Mouse (Mus musculus) forebrain, embryonic 11.5 days (tissue): ENCODE results near the gene Cldn12. TPM values are rescaled to one million over a fixed set of nuclear protein-coding genes. Genes with fewer than 3 reads are reported as not detected.

Experiments used
- ATAC-seq: fragments of 200-750 bp; cut with Nextera tagmentation; replicated peaks from 2 replicates; pipeline ENCODE4 v1.8.0; 2017; ENCODE audit warnings: moderate TSS enrichment; ENCODE audit not compliant: low FRiP score
- DNase-seq: peaks from one replicate; pipeline ENCODE4 v3.0.0-alpha.2; 2017; ENCODE audit warnings: low spot score
- H3K27ac ChIP-seq: fragments of 300-500 bp; sonication (generic); 2 replicates; pipeline ENCODE4 v1.5.1; 2014; ENCODE audit warnings: low read depth, low read length
- H3K27me3 ChIP-seq: fragments of 300-500 bp; sonication (generic); 2 replicates; pipeline ENCODE4 v1.6.1; 2014; ENCODE audit warnings: mild to moderate bottlenecking, low read length, mixed read lengths; ENCODE audit not compliant: control insufficient read depth, insufficient read depth
- H3K36me3 ChIP-seq: fragments of 300-500 bp; sonication (generic); 2 replicates; pipeline ENCODE4 v1.6.1; 2014; ENCODE audit warnings: mild to moderate bottlenecking, low read length, moderate library complexity, mixed read lengths; ENCODE audit not compliant: control insufficient read depth, insufficient read depth
- H3K4me1 ChIP-seq: fragments of 300-500 bp; sonication (generic); replicated peaks from 2 replicates; pipeline ENCODE4 v1.6.1; 2014; ENCODE audit warnings: low read length, mixed read lengths; ENCODE audit not compliant: control insufficient read depth, insufficient read depth
- H3K4me2 ChIP-seq: fragments of 300-500 bp; sonication (generic); 2 replicates; pipeline ENCODE4 v1.6.1; 2014; ENCODE audit warnings: low read depth, mild to moderate bottlenecking, low read length, moderate library complexity, mixed read lengths; ENCODE audit not compliant: severe bottlenecking
- H3K4me3 ChIP-seq: fragments of 300-500 bp; sonication (generic); 2 replicates; pipeline ENCODE4 v1.5.1; 2014; ENCODE audit warnings: low read depth, low read length
- H3K9ac ChIP-seq: fragments of 300-500 bp; sonication (generic); 2 replicates; pipeline ENCODE4 v1.6.1; 2014; ENCODE audit warnings: low read length
- H3K9me3 ChIP-seq: fragments of 300-500 bp; sonication (generic); 2 replicates; pipeline ENCODE4 v1.6.1; 2016; ENCODE audit warnings: low read length, mixed read lengths; ENCODE audit not compliant: control insufficient read depth
- WGBS: fragments of 180-500 bp; shearing (Covaris S2); extraction: QIAGEN DNeasy Blood & Tissue Kit; methylation state at CpG from one replicate; pipeline ENCODE4 v1.1.7; 2014; 5-methylcytosine and 5-hydroxymethylcytosine counted together
- polyA plus RNA-seq: library from polyadenylated mRNA; unstranded; fragments of >200 nt; fragmentation: Nextera tagmentation; extraction: Ambion mirVana; gene quantifications from 2 replicates; pipeline ENCODE4 v1.2.1, GENCODE M21; 2014

The Cldn12 gene
- polyA plus RNA-seq, 1 experiment from 2014 or later: 41.3 TPM

DNA sequence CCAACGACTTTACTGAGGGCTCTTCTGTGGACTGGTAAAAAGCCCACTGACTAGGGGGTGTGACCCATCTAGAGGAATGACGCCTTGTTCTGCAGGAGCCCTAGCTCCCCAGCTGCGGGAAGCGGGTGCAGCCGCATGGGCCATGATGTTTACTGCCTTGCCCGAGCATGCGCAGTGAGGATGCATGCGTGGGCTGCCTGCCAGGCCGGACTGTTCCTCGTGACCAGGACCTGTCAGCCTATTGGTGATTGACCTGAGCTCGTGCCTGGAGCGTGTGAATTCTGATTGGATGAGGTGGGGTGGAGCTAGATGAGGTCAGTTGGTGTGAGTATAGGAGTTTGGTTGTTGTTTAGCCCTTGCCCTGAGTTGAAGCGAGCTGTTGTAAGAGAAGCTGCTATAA is 10.3 kb downstream of the Cldn12 start:
- no peaks in the 10 kb centered on the region; the same call in 1 of the 2 replicates for H3K36me3 ChIP-seq
- WGBS: 89% methylated on average over 13 of the region's 13 CpGs
- no peaks in the 10 kb centered on the region for H3K27me3 ChIP-seq
- H3K4me3 ChIP-seq: no peak overlapping the region
- H3K4me2 ChIP-seq: no peak overlapping the region
- DNase-seq: no peak
- no peaks in the 10 kb centered on the region for H3K9me3 ChIP-seq
- ATAC-seq: no peak
- H3K9ac ChIP-seq: no peak overlapping the region
- peaks cover 9% of the 10 kb centered on the region; the same call in 1 of the 2 replicates for H3K4me1 ChIP-seq
- no peak overlapping the region for H3K27ac ChIP-seq

DNA sequence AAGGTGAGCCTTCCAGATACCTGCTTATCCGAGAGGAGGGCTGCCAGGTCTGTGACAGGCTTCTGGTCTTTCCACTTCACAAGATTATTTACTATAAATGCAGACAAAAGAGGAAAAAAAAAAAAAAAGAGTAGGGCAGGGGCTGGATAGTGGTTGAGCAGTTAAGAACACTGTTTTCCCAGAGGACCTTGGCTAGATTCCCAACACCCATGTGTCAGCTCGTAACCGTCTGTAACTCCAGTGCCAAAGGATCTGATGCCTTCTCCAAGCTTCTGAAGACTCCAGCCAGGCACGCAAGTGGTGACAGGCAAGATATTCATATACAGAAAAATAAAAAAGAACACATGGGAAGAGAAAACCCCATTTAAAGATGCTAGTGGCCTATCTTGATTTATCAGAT is 11.4 kb downstream of the Cldn12 start:
- Histone ChIP-seq H3K4me3 (no peak overlapping the region), H3K27ac (no peak overlapping the region), H3K36me3 (no peaks in the 10 kb centered on the region; the same call in 1 of the 2 replicates), H3K9me3 (no peaks in the 10 kb centered on the region), H3K4me1 (peaks cover 6% of the 10 kb centered on the region; the same call in 1 of the 2 replicates), H3K4me2 (no peak overlapping the region), H3K27me3 (no peaks in the 10 kb centered on the region), H3K9ac (no peak overlapping the region)
- no peak for ATAC-seq
- DNase-seq: no peak
- 95% methylated on average over 4 of the region's 4 CpGs for WGBS

DNA sequence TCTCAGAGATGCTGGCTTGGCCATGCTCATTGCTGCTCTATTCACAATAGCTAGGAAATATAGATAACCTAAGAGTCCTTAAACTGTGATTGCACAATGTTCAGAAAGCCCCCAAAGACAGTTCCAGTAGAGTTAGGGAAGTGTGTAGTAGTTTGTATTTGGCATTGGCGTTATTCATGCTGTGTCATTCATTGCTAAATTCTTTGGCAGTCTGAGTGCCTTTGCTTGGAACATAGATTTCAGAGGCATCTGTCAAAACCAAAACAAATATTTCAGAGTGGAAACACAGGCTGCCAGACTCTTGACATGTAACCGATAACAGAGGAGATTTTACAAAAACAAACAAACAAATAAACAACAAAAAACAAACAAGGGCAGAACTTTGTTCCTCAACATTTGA is 13.2 kb downstream of the Cldn12 start:
- H3K36me3 ChIP-seq: no peaks in the 10 kb centered on the region
- no peak for DNase-seq
- 91% methylated on average over 2 of the region's 2 CpGs for WGBS
- no peaks in the 10 kb centered on the region for H3K4me1 ChIP-seq
- H3K27me3 ChIP-seq: no peaks in the 10 kb centered on the region
- H3K9me3 ChIP-seq: no peaks in the 10 kb centered on the region
- no peak overlapping the region for H3K9ac ChIP-seq
- no peak for ATAC-seq
- no peak overlapping the region for H3K4me2 ChIP-seq
- H3K4me3 ChIP-seq: no peak overlapping the region
- H3K27ac ChIP-seq: no peak overlapping the region

DNA sequence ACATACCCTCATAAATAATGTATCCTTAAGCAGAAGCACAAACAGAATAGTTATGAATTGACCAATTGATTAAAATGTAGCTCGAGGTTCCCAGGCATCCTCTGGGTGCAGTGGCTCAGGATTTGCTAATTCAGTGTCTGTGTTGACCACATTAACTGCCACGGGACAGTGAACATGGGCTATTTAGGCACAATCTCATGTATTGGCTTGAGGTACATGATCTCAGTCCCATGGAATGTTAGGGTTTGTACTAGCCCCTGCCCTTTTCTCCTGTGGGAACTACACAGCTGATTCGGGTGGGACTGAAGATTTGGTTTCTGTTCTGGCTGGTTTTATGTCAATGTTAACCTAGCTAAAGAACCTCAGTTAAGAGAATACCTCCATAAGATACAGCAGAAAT is 18.4 kb downstream of the Cldn12 start:
- no peak overlapping the region for H3K27ac ChIP-seq
- H3K9ac ChIP-seq: no peak overlapping the region
- DNase-seq: no peak
- no peaks in the 10 kb centered on the region for H3K36me3 ChIP-seq
- H3K9me3 ChIP-seq: no peaks in the 10 kb centered on the region
- H3K27me3 ChIP-seq: no peaks in the 10 kb centered on the region
- no peaks in the 10 kb centered on the region for H3K4me1 ChIP-seq
- no peak overlapping the region for H3K4me2 ChIP-seq
- 64% methylated on average over 3 of the region's 3 CpGs for WGBS
- 0 out of 2 replicates have a peak, but pooled peaks have one; percentile 40 for ATAC-seq
- no peak overlapping the region for H3K4me3 ChIP-seq

GRCm38 (mm10) chr5:5495042-5495441 is 19.7 kb downstream of the Cldn12 start:
- DNase-seq (no peak), ATAC-seq (peak; percentile 35; the same call in 1 of the 2 replicates)
- no peak overlapping the region for H3K4me2 ChIP-seq
- no peaks in the 10 kb centered on the region for H3K27me3 ChIP-seq
- H3K9me3 ChIP-seq: no peaks in the 10 kb centered on the region
- no peak overlapping the region for H3K9ac ChIP-seq
- no peak overlapping the region for H3K4me3 ChIP-seq
- no peak overlapping the region for H3K27ac ChIP-seq
- WGBS: 86% methylated on average over 4 of the region's 4 CpGs
- H3K36me3 ChIP-seq: no peaks in the 10 kb centered on the region
- no peaks in the 10 kb centered on the region for H3K4me1 ChIP-seq

- Histone ChIP-seq H3K4me3 (no peak overlapping the region), H3K36me3 (no peaks in the 10 kb centered on the region), H3K9me3 (no peaks in the 10 kb centered on the region), H3K27me3 (no peaks in the 10 kb centered on the region), H3K27ac (no peak overlapping the region), H3K9ac (no peak overlapping the region), H3K4me2 (no peak overlapping the region), H3K4me1 (no peaks in the 10 kb centered on the region)
- DNase-seq: peak; percentile 54
- peak; percentile 63 for ATAC-seq
- WGBS: 41% methylated on average over 16 of the region's 16 CpGs
Observed at GRCm38 (mm10) chr5:5494269-5495005, 20.3 kb downstream of the Cldn12 start.

DNA sequence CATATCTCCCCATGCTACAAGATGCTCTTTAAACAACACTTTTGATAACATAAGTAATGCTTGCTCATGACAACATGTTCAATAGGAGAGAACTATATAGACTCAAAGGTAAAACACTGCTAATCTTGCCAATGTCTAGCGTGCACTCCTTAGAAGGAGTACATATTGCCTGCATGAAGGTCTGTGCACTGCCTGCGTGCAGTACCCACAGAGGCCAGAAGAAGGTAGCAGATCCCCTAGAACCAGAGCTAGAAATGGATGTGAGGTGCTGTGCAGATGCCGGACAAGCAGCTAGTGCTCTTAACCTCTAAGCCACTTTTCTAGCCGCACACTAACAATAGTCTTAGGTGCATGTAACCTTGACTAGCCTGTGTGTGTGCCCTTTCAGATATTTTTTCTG is 22.6 kb downstream of the Cldn12 start:
- no peak for ATAC-seq
- 97% methylated on average over 4 of the region's 4 CpGs for WGBS

DNA sequence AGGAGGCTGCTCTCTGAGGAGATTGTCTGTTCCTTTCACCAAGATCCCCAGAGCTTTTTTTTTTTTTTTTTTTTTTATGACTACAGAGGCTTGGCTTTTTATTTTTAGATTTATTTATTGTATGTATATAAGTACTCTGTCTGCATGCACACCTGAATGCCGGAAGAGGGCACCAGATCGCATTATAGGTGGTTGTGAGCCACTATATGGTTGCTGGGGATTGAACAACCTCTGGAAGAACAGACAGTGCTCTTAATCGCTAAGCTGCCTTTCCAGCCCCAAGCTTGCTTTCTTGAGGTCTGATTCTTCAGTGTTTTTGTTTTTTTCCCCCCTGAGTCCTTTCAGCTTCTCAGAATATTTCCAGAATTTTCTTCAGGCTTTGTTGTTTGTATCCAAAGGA is 28.7 kb downstream of the Cldn12 start:
- Histone ChIP-seq H3K9ac (no peak overlapping the region), H3K4me3 (no peak overlapping the region), H3K4me1 (no peaks in the 10 kb centered on the region), H3K27ac (no peak overlapping the region), H3K4me2 (no peak overlapping the region), H3K36me3 (no peaks in the 10 kb centered on the region), H3K9me3 (no peaks in the 10 kb centered on the region), H3K27me3 (no peaks in the 10 kb centered on the region)
- no peak for DNase-seq
- 34% methylated on average over 3 of the region's 3 CpGs for WGBS
- no peak for ATAC-seq

More for the DNA sequence above, 22.6 kb downstream of the Cldn12 start:
- Histone ChIP-seq H3K4me2 (no peak overlapping the region), H3K27ac (no peak overlapping the region), H3K4me1 (no peaks in the 10 kb centered on the region), H3K4me3 (no peak overlapping the region), H3K9ac (no peak overlapping the region), H3K27me3 (no peaks in the 10 kb centered on the region), H3K36me3 (no peaks in the 10 kb centered on the region), H3K9me3 (no peaks in the 10 kb centered on the region)
- DNase-seq: no peak

- DNase-seq (no peak), ATAC-seq (no peak)
- WGBS: 79% methylated on average over 9 of the region's 9 CpGs
Observed at GRCm38 (mm10) chr5:5483254-5483858, 31.4 kb downstream of the Cldn12 start.

More at GRCm38 (mm10) chr5:5483254-5483858, 31.4 kb downstream of the Cldn12 start:
- no peaks in the 10 kb centered on the region for H3K9me3 ChIP-seq
- no peaks in the 10 kb centered on the region for H3K27me3 ChIP-seq
- H3K4me1 ChIP-seq: no peaks in the 10 kb centered on the region
- H3K4me2 ChIP-seq: no peak overlapping the region
- H3K27ac ChIP-seq: no peak overlapping the region
- no peaks in the 10 kb centered on the region for H3K36me3 ChIP-seq
- no peak overlapping the region for H3K9ac ChIP-seq
- no peak overlapping the region for H3K4me3 ChIP-seq
